Mouse (Mus musculus) liver, adult 2 months (tissue): ENCODE results near the gene Krtap1-5.

ENCODE experiments used
- CTCF ChIP-seq: fragments of 200-500 bp; IDR thresholded peaks from 2 replicates; pipeline ENCODE4 v1.5.1; 2011; ENCODE audit warnings: low read depth, low read length, control low read depth
- POLR2A ChIP-seq: fragments of 200-500 bp; IDR thresholded peaks from 2 replicates; pipeline ENCODE4 v1.6.1; 2011; ENCODE audit warnings: low read length, control low read depth; ENCODE audit not compliant: insufficient read depth; ENCODE audit errors: extremely low read depth

DNA sequence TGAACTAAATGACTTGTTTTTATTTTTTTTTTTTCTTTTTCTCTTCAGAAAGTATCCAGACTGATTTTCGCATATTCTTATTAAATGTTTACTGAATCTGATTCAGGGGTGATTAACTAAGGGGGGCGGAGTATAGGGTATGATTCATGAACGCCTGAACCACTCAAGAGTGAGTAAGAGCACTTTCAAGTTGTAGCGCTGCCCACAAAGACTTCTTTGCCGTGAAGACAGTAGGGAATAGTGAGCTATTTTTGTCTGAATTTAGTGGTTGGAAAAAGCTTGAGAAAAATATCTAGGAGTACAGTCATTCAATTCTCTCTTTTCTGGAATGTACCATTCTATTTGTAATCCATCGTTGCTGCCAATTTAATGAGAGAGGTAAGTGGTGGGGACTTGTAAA, 748 bp upstream of the Krtap1-5 start:
- TF ChIP-seq CTCF (no peak), POLR2A (no peak)
